Mouse (Mus musculus) neural tube, embryonic 11.5 days (tissue): ENCODE data around the gene Slc39a11. TPM values are rescaled to one million over a fixed set of nuclear protein-coding genes. Genes with fewer than 3 reads are reported as not detected.
A peak's percentile ranks its signal among the peaks of the same experiment; 100 is the strongest.

Experiments used
- ATAC-seq: fragments of 200-750 bp; cut with Nextera tagmentation; 2 replicates; pipeline ENCODE4 v1.8.0; 2017; ENCODE audit warnings: moderate number of reproducible peaks, mild to moderate bottlenecking, moderate TSS enrichment, moderate library complexity; ENCODE audit not compliant: insufficient read depth, low FRiP score, low TSS enrichment
- DNase-seq: peaks from one replicate; pipeline ENCODE4 v3.0.0-alpha.2; 2015; ENCODE audit warnings: low spot score
- H3K27ac ChIP-seq: fragments of 300-500 bp; sonication (generic); 2 replicates; pipeline ENCODE4 v1.5.1; 2014; ENCODE audit warnings: low read depth, mild to moderate bottlenecking, low read length
- H3K27me3 ChIP-seq: fragments of 300-500 bp; sonication (generic); 2 replicates; pipeline ENCODE4 v1.6.1; 2014; ENCODE audit warnings: mild to moderate bottlenecking, low read length, mixed read lengths; ENCODE audit not compliant: control insufficient read depth, insufficient read depth
- H3K36me3 ChIP-seq: fragments of 300-500 bp; sonication (generic); 2 replicates; pipeline ENCODE4 v1.6.1; 2014; ENCODE audit warnings: mild to moderate bottlenecking, low read length, moderate library complexity, mixed read lengths; ENCODE audit not compliant: control insufficient read depth, insufficient read depth
- H3K4me1 ChIP-seq: fragments of 300-500 bp; sonication (generic); 2 replicates; pipeline ENCODE4 v1.6.1; 2014; ENCODE audit warnings: low read length, mixed read lengths; ENCODE audit not compliant: control insufficient read depth, insufficient read depth
- H3K4me2 ChIP-seq: fragments of 300-500 bp; sonication (generic); 2 replicates; pipeline ENCODE4 v1.6.1; 2014; ENCODE audit warnings: low read depth, mild to moderate bottlenecking, moderate library complexity
- H3K4me3 ChIP-seq: fragments of 300-500 bp; sonication (generic); 2 replicates; pipeline ENCODE4 v1.5.1; 2014; ENCODE audit warnings: low read depth, low read length
- H3K9ac ChIP-seq: fragments of 300-500 bp; sonication (generic); 2 replicates; pipeline ENCODE4 v1.6.1; 2014; ENCODE audit warnings: mild to moderate bottlenecking, low read length
- H3K9me3 ChIP-seq: fragments of 300-500 bp; sonication (generic); 2 replicates; pipeline ENCODE4 v1.6.1; 2016; ENCODE audit warnings: low read length; ENCODE audit not compliant: control insufficient read depth
- WGBS: fragments of 180-500 bp; shearing (Covaris S2); extraction: QIAGEN DNeasy Blood & Tissue Kit; methylation state at CpG from one replicate; pipeline ENCODE4 v1.1.7; 2014; 5-methylcytosine and 5-hydroxymethylcytosine counted together
- polyA plus RNA-seq: library from polyadenylated mRNA; unstranded; fragments of >200 nt; fragmentation: Nextera tagmentation; extraction: Ambion mirVana; gene quantifications from 2 replicates; pipeline ENCODE4 v1.2.1, GENCODE M21; 2014

The Slc39a11 gene
- polyA plus RNA-seq, 1 experiment from 2014 or later, result 20.1 TPM

DNA sequence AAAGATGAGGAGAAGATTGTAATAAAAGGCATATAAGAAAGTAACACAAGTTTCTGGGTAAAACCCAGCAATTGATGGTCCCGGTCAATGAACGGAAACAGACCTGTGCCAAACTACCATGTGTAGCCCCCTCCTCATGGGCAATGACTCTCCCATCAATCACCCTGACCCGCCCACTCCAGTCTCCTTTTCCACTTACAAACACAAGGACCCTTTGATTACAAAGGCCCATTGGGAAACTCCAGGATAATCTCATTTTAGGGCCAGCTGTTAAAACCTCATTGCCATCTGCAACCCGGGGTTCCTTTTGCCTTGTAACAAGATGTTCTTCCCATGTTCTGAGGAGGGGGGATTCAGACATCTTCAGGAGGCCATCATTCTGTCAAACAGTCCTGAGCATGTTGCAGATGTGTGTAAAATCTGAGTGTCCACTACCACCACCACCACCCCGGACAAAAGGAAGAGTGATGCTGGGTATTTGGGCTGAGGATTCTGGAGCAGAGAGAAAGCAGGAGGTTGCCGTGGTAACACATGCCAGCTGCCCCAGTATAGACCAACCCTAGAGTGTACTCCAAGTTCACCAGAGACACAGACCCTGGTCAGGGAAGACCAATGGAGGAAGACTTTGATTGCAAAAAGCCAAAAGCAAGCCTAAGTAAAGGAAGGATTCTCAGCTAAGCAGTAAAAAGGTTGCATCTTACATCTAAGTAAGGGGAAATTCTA lies 419.3 kb downstream of the Slc39a11 start:
- DNase-seq, result peak; percentile 50
- Histone ChIP-seq H3K9me3 (no peaks in the 10 kb centered on the region), H3K9ac (no peak overlapping the region), H3K4me2 (no peak overlapping the region), H3K4me3 (no peak overlapping the region), H3K36me3 (no peaks in the 10 kb centered on the region), H3K27me3 (no peaks in the 10 kb centered on the region), H3K4me1 (peaks cover 17% of the 10 kb centered on the region), H3K27ac (peak overlapping the region; percentile 15; the same call in 1 of the 2 replicates)
- ATAC-seq, result peak; percentile 70
- 15% methylated on average over 6 of the region's 6 CpGs for WGBS

GRCm38 (mm10) chr11:113225748-113226147 lies 424.1 kb downstream of the Slc39a11 start:
- Histone ChIP-seq H3K9me3 (no peaks in the 10 kb centered on the region), H3K9ac (no peak overlapping the region), H3K27ac (no peak overlapping the region), H3K4me2 (no peak overlapping the region), H3K4me3 (no peak overlapping the region), H3K4me1 (peaks cover 30% of the 10 kb centered on the region; the same call in 1 of the 2 replicates), H3K36me3 (no peaks in the 10 kb centered on the region), H3K27me3 (no peaks in the 10 kb centered on the region)
- 57% methylated on average over 3 of the region's 3 CpGs for WGBS
- no peak for ATAC-seq
- DNase-seq, result no peak

DNA sequence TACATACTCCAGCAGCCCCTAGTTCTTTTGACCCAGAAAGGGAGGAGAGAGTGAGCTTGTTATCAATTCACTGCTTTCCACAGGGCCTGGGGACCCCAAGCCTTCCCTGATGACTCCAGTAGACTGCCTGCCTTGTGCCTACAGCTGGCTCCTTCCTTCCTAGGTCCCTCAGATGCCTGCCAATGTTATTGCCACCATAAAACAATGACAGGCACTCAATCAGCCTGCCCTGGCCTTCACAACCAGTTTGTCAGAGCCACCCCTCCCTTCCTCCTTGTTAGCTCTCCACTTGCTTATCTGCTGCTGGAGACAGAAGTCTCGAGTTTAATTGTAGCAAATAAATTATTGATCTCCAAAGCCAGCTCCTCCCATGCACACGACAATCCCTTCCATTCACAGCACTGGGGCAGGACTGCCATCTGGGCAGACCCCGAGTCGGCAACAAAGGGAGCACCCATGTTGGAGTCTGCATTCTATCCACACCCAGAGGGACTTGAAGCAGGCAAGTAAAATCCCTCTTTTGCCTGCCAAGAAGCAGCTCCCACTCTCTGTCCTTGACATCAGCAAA lies 426.0 kb downstream of the Slc39a11 start:
- Histone ChIP-seq H3K27ac (peak overlapping the region; percentile 46; the same call in 1 of the 2 replicates), H3K4me2 (no peak overlapping the region), H3K9ac (peak overlapping the region; percentile 22; the same call in 1 of the 2 replicates), H3K4me3 (no peak overlapping the region), H3K9me3 (no peaks in the 10 kb centered on the region), H3K36me3 (no peaks in the 10 kb centered on the region), H3K27me3 (no peaks in the 10 kb centered on the region), H3K4me1 (peaks cover 32% of the 10 kb centered on the region; the same call in 1 of the 2 replicates)
- no peak; the same call in 1 of the 2 replicates for ATAC-seq
- no peak for DNase-seq
- WGBS, result 16% methylated on average over 4 of the region's 4 CpGs

DNA sequence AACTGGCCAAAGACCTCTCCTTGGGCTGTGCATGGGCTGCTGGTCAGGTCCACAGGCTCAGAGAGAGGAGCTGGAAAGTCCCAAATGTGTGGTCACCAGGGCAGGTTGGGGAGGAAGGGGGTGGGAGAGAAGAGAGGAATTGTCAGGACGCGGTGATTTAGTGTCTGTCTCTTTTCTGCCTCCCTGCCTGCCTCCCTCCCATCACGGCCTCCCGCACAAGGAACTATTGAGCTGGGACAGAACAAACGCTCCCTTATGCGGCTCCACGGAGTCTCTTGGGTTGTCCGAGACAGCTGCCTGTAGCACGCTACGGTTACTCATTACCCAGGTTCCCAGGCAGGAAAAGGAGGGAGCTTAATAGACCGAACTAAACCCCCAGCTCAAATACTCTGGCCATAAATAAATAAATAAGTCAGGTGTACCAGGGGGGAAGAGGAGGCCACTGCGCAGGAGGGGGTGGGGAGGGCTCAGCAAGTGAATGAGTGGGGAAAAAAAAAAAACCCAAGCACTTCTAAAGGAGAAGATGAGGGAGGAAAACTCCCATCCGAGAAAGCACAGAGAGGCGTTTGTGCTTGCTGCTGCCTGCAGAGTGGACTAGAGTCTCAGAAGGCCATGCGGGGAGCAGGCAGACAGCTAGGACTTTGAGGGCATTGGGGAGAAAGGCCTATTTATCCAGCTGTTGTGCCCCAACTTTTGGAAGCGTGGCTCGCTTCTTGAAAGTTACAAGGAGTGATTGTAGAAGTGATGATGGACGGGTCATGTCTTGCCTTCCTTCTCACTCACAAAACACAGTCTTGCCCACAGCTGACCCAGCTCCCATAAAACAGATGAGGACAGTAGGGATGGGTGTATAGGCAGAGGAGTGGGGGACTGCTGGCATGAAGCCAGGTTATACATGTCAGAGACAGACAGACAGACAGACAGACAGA lies 428.3 kb downstream of the Slc39a11 start:
- Histone ChIP-seq H3K27me3 (no peaks in the 10 kb centered on the region), H3K36me3 (no peaks in the 10 kb centered on the region), H3K27ac (peak overlapping the region; percentile 90), H3K9ac (peak overlapping the region; percentile 14; the same call in 1 of the 2 replicates), H3K4me1 (peaks cover 32% of the 10 kb centered on the region; the same call in 1 of the 2 replicates), H3K4me3 (no peak overlapping the region), H3K4me2 (peak overlapping the region; percentile 14; the same call in 1 of the 2 replicates), H3K9me3 (no peaks in the 10 kb centered on the region)
- DNase-seq (peak; percentile 82), ATAC-seq (peak; percentile 92)
- WGBS, result 10% methylated on average over 18 of the region's 18 CpGs

- Histone ChIP-seq H3K27ac (peak overlapping the region; percentile 90), H3K4me1 (peaks cover 32% of the 10 kb centered on the region; the same call in 1 of the 2 replicates), H3K9me3 (no peaks in the 10 kb centered on the region), H3K27me3 (no peaks in the 10 kb centered on the region), H3K4me2 (no peak overlapping the region), H3K9ac (no peak overlapping the region), H3K36me3 (no peaks in the 10 kb centered on the region), H3K4me3 (no peak overlapping the region)
- WGBS, result 54% methylated on average over 2 of the region's 2 CpGs
- ATAC-seq (peak; percentile 7; the same call in 1 of the 2 replicates), DNase-seq (no peak)
Measured at GRCm38 (mm10) chr11:113220649-113221048, 429.2 kb downstream of the Slc39a11 start.

GRCm38 (mm10) chr11:113214741-113215140 lies 435.1 kb downstream of the Slc39a11 start:
- H3K9me3 ChIP-seq, result no peaks in the 10 kb centered on the region
- H3K9ac ChIP-seq, result no peak overlapping the region
- 87% methylated on average over 7 of the region's 7 CpGs for WGBS
- no peak overlapping the region for H3K4me2 ChIP-seq
- no peaks in the 10 kb centered on the region for H3K4me1 ChIP-seq
- no peaks in the 10 kb centered on the region for H3K36me3 ChIP-seq
- no peak for DNase-seq
- H3K4me3 ChIP-seq, result no peak overlapping the region
- no peak for ATAC-seq
- H3K27me3 ChIP-seq, result no peaks in the 10 kb centered on the region
- H3K27ac ChIP-seq, result no peak overlapping the region

DNA sequence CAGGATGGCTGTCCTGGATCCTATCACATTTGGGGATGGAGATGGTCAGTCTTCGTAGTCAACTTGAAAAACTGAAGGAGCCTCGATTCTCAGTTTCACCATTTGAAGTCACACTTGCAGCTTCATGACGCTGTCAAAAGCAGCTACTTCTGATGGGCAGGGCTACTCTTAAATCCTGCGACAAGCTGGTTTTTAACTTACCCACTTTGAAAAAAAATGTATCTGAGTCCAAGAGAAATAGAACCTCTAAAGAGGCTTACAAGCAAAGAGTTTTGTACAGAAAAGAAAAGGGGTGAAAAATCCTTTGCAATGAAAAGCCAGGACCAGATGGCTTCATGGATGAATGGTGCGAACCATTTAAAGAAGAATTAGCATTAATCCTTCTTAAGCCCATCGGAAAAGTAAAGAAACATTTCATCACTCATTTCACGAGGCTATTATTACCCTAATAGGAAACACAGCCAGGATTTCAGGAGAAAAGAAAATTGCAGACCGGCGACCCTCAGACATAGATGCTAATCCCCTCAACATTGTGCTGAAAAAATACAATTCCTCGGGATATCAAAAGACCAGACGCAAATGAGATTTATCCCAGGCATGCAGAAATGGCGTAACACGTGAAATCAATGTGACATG lies 437.4 kb downstream of the Slc39a11 start:
- Histone ChIP-seq H3K27ac (no peak overlapping the region), H3K4me3 (no peak overlapping the region), H3K9ac (no peak overlapping the region), H3K4me1 (no peaks in the 10 kb centered on the region), H3K9me3 (no peaks in the 10 kb centered on the region), H3K27me3 (no peaks in the 10 kb centered on the region), H3K36me3 (no peaks in the 10 kb centered on the region), H3K4me2 (no peak overlapping the region)
- DNase-seq, result no peak
- 76% methylated on average over 13 of the region's 13 CpGs for WGBS
- no peak for ATAC-seq

DNA sequence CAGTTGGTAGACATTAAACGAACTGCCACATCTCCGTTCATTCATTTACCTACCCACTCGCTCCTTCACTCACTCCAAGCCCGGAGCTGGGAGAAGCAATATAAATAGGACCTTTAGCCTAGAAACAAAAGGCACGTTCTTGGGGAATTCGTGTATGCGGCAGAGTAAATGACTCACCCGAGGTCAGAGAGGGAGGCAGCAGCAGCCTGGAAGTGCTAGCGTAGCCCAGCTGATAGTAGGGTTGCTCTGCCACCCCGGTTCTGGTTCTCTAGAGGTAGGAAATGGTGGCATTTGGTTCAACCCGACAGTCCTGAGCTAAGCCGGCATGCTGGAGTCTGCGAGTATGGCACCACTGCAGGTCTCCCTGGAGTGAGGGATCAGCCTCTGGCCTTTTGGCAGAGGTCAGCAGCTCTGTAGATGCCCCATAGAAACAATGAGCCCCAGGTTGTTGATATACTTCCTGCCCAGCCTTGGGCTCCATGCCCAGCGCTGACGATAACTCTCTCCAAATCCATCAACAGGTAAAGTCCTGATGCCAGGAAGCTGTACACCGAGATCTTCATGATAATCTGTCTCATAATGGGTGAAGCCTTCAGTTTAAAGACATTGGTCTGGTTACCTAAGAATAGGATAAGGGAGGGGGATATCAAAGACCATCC lies 440.5 kb downstream of the Slc39a11 start:
- H3K27me3 ChIP-seq, result no peaks in the 10 kb centered on the region
- 78% methylated on average over 16 of the region's 16 CpGs for WGBS

More for the DNA sequence above, 440.5 kb downstream of the Slc39a11 start:
- DNase-seq (no peak), ATAC-seq (no peak)
- no peaks in the 10 kb centered on the region for H3K9me3 ChIP-seq
- H3K4me2 ChIP-seq, result no peak overlapping the region
- no peak overlapping the region for H3K27ac ChIP-seq
- no peak overlapping the region for H3K9ac ChIP-seq
- H3K4me1 ChIP-seq, result no peaks in the 10 kb centered on the region
- H3K4me3 ChIP-seq, result no peak overlapping the region
- no peaks in the 10 kb centered on the region for H3K36me3 ChIP-seq
